Mouse (Mus musculus): ENCODE data around the gene Cep135. TPM values are rescaled to one million over a fixed set of nuclear protein-coding genes. Genes with fewer than 3 reads are reported as not detected.
A peak's percentile ranks its signal among the peaks of the same experiment; 100 is the strongest.

The Cep135 gene
- 1 to 10 TPM; 3.9 to 4.1 TPM for total RNA-seq (2021)
- long read RNA-seq, experiment 1: 0 reads
- long read RNA-seq, experiment 2, partial matches to known transcripts: 0 of 2 reads
- long read RNA-seq, experiment 2, other reads (novel, unspliced or antisense): 2 of 2 reads

- DNase-seq: peak; percentile 95
- intact Hi-C loops (cut with DNase I): loop anchor here (2.0 to 10.0 kb wide), 2 partner anchors 254 to 376 kb away; no protein-coding TSS in a partner anchor
Measured at GRCm38 (mm10) chr5:76588551-76589283, at the start of gene Cep135. Gene Cep135 (plus strand): TSS chr5:76588698.

GRCm38 (mm10) chr5:76540181-76540580 lies 48.3 kb upstream of the Cep135 start:
- peak; percentile 25 to 28 for DNase-seq
- intact Hi-C loops (cut with DNase I): loop anchor here (10.0 kb wide), 1 partner anchor 675 kb away; no protein-coding TSS in a partner anchor

GRCm38 (mm10) chr5:76540842-76541241 lies 47.7 kb upstream of the Cep135 start:
- no peak for DNase-seq
- intact Hi-C loops (cut with DNase I): loop anchor here (10.0 kb wide), 1 partner anchor 676 kb away; no protein-coding TSS in a partner anchor

GRCm38 (mm10) chr5:76543200-76543599 lies 45.3 kb upstream of the Cep135 start:
- DNase-seq: no peak
- intact Hi-C loops (cut with DNase I): loop anchor here (10.0 kb wide), 1 partner anchor 678 kb away; no protein-coding TSS in a partner anchor

GRCm38 (mm10) chr5:76550426-76550825 lies 38.1 kb upstream of the Cep135 start:
- intact Hi-C loops (cut with DNase I): no loop called here

GRCm38 (mm10) chr5:76565321-76565720 lies 23.2 kb upstream of the Cep135 start:
- intact Hi-C loops (cut with DNase I): no loop called here
- DNase-seq: peak; percentile 66 to 77

More at GRCm38 (mm10) chr5:76550426-76550825, 38.1 kb upstream of the Cep135 start:
- no peak for DNase-seq

- no peak for DNase-seq
- intact Hi-C loops (cut with DNase I): no loop called here
Measured at GRCm38 (mm10) chr5:76574251-76574650, 14.2 kb upstream of the Cep135 start.

GRCm38 (mm10) chr5:76577026-76577425 lies 11.5 kb upstream of the Cep135 start:
- no peak for DNase-seq
- intact Hi-C loops (cut with DNase I): no loop called here

GRCm38 (mm10) chr5:76585378-76585777 lies 3.1 kb upstream of the Cep135 start:
- intact Hi-C loops (cut with DNase I): loop anchor here (10.0 kb wide), 1 partner anchor 379 kb away; no protein-coding TSS in a partner anchor
- no peak for DNase-seq

GRCm38 (mm10) chr5:76589311-76589710 lies 813 bp downstream of the Cep135 start:
- no peak for DNase-seq
- intact Hi-C loops (cut with DNase I): loop anchor here (2.0 to 10.0 kb wide), 2 partner anchors 253 to 375 kb away; no protein-coding TSS in a partner anchor

GRCm38 (mm10) chr5:76590009-76590408 lies 1.5 kb downstream of the Cep135 start:
- intact Hi-C loops (cut with DNase I): no loop called here
- DNase-seq: no peak

- intact Hi-C loops (cut with DNase I): no loop called here
- no peak for DNase-seq
Measured at GRCm38 (mm10) chr5:76591885-76592284, 3.4 kb downstream of the Cep135 start.

GRCm38 (mm10) chr5:76609702-76610370 lies 21.3 kb downstream of the Cep135 start:
- intact Hi-C loops (cut with DNase I): no loop called here
- DNase-seq: no peak

- intact Hi-C loops (cut with DNase I): no loop called here
- no peak for DNase-seq
Measured at GRCm38 (mm10) chr5:76612867-76613499, 24.5 kb downstream of the Cep135 start.

GRCm38 (mm10) chr5:76615276-76615675 lies 26.8 kb downstream of the Cep135 start:
- intact Hi-C loops (cut with DNase I): no loop called here
- no peak for DNase-seq

GRCm38 (mm10) chr5:76616196-76616747 lies 27.8 kb downstream of the Cep135 start:
- DNase-seq: no peak
- intact Hi-C loops (cut with DNase I): no loop called here

- no peak for DNase-seq
- intact Hi-C loops (cut with DNase I): no loop called here
Measured at GRCm38 (mm10) chr5:76618750-76619149, 30.3 kb downstream of the Cep135 start.

- no peak for DNase-seq
Measured at GRCm38 (mm10) chr5:76623759-76624158, 35.3 kb downstream of the Cep135 start.

GRCm38 (mm10) chr5:76627770-76628169 lies 39.3 kb downstream of the Cep135 start:
- DNase-seq: no peak
- intact Hi-C loops (cut with DNase I): no loop called here

More at GRCm38 (mm10) chr5:76623759-76624158, 35.3 kb downstream of the Cep135 start:
- intact Hi-C loops (cut with DNase I): no loop called here

GRCm38 (mm10) chr5:76634012-76634411 lies 45.5 kb downstream of the Cep135 start:
- intact Hi-C loops (cut with DNase I): no loop called here
- DNase-seq: no peak

All from heart, postnatal 14 days (tissue).